Mouse (Mus musculus) gastrocnemius, postnatal 25 days (tissue): ENCODE results near the gene Cox15. TPM values are rescaled to one million over a fixed set of nuclear protein-coding genes. Genes with fewer than 3 reads are reported as not detected.

Source experiments
- DNase-seq: peaks from one replicate; pipeline ENCODE4 v3.0.0; 2022
- total RNA-seq, 2 experiments: library from RNA; stranded (reverse); gene quantifications; 1 replicate in 1 of 2; 2 replicates in 1 of 2; pipeline ENCODE4 v1.2.3; 2021

Cox15 gene
- total RNA-seq, 2 experiments from 2014 or later: 17.5 to 19.5 TPM

DNA sequence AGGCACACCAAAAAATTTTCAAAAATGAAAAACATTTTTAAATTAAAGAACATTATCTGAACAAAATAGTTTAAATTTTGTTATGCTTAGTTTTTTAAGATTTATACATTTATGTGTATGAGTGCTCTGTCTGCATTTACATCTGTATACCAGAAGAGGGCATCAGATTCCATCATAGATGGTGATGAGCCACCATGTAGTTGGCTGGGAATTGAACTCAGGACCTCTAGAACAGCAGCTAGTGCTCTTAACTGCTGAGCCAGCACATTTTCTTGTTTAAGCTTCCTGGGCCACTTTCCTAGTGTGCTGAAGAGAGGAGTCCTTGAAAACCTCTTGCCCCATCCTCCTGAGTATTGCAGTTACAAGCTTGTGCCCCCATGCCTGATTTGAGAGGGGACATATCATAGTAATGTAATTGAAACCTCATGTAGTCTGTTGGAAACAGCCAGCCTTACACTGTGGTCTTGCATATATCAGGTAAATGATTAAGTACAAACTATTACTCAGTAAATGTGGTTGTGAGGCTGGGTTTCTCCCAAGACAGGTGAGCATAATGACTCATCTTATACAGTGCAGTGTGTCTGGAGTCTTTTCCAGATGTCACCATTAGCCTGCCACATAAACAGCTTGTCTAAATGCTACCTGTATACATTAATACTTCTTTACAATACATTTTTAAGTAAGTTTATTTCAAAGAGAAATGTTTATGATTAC, 8.9 kb upstream of the Cox15 start:
- no peak for DNase-seq

DNA sequence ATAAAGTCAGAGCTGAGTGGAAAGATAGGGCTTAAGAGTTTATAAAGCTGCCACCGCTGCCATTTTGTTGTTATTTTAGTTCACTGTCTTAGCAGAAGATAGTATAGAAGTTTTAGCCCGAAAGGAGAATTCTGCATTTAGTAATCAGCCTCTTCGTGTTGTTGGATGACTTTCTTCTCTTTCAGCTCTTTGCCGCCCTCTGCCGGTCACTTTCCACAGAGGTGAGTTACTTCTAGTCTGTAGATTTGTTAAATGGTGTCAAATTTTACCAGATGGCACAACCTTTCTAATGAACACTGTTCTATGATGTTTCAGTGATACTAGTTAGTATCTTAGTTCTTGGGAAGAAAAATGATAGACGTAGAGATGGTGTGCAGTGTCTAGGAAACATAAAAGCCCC, 7.7 kb upstream of the Cox15 start:
- peak; percentile 30 for DNase-seq

DNA sequence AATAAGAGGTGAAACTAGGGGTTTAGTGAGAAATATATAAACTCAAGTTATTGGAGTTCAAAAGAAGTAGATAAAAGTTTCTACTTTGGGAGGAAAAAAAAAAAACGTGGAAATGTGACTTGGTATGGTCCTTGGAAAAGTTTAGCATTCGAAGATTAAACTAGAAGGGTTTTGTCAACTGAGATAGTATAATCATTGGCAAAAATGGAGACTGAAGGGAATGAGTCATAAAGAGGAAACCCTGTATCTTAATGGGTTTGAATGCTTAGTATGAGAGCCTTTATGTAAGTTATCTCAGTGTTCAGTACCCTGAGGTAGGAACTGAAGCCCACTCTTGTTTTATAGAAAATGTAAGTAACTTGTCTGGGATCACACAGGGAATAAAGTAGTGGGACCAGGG, 2.1 kb upstream of the Cox15 start:
- DNase-seq: no peak

DNA sequence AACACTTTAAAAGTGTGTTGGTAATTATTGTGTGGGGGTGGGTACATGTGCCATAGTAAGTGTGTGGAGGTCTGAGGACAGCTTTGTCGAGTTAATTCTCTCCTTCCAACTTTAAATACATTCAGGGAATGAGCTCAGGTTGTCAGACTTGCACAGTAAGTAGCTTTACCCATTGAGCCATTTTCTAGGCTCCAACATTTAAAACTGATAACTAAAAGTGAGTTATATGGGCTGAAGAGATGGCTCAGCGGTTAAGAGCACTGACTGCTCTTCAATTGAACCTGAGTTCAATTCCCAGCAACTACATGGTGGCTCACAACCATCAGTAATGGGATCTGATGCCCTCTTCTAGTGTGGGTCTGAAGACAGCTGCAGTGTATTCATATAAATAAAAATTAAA, 1.4 kb upstream of the Cox15 start:
- DNase-seq: no peak

DNA sequence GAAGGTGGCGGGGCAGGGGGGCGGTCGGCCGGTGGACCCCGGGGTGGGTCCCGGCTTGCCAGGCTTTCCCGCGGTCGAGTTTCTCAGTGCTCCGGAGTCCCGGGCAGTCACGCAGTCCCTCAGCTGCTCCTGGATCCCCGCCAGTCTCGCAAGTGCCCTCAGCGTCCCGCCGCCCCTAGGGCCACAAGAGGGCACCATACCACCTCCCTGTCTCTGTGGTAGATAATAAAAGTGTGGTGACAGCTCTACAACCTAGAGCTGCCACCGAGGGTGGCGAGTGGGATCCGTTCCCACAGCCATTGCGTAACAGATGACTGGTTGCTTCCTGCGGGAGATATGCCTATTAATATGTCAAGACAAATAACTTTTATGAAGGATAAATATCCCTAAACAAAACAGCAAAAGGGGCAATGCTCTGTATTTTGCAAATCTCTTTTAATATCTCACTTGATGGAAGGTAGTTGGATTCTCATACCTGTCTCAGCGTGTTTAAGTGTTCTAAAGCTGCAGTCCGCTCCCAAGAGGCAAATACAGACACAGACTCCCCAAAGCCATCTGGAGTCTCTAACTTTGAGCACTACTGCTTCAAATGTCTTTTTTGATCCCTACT, 531 bp upstream of the Cox15 start:
- peak; percentile 89 for DNase-seq

DNA sequence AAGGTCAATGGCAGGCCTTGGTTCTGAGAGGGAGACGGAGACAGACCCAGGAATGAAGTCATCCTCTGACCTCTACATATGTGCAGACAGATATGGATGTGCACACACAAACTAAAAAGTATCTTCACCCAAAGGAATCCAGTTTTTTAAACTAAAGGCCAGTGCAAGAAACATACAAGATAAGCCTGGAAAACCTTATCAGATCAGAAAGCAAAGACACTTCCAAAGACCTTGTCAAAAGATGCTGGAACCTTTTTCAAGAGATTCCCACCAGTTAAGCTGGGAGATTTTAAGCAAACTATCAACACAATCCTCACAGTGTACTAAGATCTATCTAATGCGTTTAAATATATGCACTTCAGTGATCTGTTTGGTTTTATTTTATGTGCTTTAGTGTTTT, 2.8 kb downstream of the Cox15 start:
- no peak for DNase-seq

DNA sequence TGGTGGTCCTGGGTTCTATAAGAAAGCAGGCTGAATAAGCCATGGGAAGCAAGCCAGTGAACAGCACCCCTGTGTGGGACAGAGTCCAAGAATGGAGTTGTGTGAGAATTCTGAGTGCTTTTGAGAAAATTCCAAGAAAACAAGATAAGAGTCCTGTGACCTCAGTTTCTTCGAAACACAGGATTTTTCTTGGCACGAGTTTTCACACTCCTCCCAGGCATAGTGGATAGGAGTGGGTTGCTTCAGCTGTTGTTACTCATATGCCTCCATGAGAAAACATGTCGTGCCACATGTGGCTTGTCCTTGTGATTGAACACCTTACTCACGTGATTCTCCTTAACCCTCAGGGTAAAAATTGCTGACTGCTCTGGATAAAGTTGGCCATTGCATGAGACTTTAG, 4.9 kb downstream of the Cox15 start:
- DNase-seq: no peak

DNA sequence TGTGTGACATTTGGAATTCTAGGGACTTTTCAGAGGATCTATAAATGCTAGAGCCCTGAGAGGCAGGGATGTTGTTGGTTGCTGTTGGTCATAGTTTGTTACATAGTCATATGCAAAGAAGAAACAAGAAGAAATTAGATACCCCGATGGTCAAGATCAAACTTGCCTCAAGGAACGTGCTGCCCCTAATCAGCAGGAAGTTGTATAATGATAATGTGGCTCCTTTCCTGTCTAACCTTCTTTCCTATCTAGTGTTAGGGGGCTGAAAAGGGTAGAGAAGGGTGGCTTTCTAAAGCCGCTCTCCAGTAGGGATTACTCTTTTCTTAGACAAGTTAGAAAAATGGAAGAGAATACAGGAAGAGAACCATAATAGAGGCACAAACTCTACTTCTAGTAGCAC, 7.1 kb downstream of the Cox15 start:
- no peak for DNase-seq

DNA sequence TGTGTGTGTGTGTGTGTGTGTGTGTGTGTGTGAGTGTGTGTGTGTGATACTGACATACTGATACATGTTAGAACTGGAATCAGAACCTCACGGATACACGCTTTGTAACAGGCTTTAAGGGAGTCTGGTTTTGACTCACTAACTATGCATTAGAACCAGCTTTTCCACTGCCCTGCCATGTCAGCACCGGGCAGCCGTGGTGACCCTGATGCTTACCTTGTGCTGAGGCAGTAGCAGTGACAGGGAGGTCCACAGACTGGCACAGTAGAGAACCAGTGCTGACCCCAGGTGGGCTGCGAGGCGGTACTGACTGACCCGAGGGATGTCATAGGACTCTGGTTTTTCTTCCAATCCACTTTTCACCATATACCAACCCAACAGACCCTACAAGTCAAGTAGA, 9.4 kb downstream of the Cox15 start:
- DNase-seq: no peak

DNA sequence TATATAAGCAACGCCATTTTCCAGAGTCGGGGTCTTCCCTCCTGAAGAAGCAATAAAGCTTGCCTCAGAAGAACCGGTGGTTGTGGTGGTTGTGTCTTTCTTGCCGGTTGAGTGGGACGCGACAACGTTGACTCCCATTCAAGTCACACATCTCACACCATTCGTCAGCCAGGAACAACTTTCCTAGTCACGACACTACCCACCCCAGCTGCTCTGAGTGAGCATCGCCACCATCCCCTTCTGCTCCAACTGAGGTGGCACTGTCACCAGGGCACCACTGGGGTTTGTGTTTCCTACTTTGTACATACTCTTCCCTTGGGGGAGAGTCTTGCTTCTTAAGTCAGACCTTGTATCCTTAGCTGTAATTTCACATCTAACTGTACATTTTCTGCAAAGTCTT, 14.4 kb downstream of the Cox15 start:
- DNase-seq: no peak

DNA sequence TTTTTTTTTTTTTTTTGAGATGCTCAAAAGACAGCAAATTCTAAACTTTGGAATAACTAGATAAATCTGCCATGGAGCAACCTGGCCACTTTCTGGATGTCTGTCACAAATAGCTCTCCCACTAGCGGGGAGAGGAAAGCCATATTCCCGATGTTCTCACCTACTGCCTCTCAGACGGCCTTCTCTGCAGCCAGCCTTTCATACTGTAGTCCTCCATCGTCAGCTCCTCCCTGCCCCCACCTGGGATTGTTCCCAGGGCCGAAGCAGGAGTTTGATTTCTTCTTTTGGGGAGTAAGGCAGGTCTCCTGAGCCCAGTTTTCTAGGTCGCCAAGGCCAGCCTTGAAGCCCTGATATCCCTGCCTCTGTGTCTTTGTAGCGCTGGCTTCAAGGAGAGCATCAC, 21.6 kb downstream of the Cox15 start:
- DNase-seq: no peak

DNA sequence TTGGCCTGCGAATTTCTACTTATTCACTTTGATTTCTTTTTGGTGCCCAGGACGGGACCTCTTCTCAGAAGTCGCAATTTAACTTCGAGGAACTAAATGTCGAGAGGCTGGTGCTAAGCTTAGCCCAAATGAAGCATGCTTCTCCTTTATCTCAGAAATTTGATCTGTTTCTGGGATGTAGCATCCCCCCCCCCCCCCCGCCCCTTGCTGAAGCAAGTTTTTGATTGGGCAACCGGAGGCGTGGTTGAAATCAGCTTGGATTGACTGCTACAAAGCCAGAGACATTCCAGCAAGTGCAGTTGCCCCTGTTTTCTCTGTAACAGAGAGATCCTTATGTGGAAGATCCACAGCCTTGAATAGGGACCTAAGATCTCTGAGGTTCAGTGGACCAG, 22.8 kb downstream of the Cox15 start:
- DNase-seq: no peak

DNA sequence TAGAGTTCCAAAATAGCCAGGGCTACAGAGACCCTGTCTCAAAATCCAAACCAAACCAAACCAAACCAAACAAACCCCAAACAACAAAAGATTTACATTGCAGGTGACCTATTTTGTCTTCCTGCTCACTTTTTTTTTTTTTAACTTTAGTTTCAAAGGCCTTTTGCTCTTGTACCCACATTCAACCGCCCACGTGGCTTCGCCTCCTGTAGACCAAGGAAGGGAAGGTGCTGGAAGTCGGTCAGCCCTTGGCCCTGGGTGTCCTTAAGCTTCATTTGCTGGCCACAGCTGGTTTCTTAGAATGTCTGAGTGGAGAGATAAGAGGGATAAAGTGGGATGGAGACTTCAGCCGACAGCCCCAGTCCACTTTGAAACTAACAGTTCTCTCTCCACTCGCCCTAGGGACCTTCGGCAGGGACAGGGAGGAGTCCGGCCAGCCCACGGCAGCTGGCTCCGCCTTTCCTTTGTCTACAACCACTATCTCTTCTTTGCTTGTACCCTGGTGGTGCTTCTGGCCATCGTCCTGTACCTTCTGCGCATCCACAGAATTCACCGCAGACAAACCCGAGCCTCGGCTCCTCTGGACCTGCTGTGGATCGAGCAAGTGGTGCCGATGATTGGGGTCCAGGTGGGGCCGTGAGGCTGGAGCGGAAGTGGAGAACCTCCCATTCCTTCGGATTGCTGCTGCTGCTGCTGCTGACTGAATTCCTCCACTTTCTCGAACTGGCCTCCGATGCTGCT, 23.3 kb downstream of the Cox15 start:
- no peak for DNase-seq

DNA sequence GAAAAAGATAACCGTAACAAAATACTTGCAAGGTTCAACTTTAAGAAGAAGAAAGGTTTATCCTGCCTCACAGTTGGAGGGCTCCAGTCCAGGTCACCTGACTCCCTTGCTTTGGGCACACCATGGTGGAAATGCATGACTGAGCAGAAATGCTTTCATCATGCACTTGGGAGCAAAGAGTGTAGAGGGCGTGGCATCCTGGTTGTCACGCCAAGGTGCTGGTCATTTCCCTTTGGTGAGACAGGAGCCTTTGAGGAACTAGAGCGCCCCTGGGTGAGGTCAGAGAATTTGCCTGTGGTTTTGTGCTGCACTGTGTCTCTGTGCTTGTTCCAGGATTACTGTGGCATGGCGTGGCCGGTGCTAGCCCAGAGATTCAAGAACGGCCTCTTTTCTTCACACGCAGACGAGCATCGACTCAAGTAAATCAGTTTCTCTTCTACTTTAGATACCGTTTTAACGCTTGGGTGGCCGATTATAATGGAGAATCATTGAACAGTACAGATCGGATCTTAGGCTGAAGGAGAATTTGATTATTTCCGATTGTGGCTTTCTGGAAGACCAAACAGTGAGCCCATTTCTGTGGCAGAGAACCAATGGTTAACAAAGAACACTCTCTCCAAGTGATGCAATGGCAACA, 26.2 kb downstream of the Cox15 start:
- DNase-seq: no peak

DNA sequence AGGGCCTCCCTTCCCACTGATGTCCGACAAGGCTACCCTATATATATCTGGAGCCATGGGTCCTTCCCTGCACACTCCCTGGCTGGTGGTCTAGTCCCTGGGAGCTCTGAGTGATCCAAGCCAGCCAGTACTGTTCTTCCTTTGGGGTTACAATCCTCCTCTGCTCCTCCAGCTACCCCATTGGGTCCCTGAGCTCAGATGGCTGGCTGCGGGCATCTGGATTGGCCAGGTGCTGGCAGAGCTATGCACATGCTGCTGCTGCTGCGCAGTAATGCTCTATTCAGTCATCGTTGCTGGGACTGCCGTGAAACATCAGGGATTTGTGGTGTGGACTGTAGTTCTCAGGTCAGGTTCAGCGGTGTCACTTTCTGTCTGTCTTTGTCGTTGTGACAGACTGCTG, 28.0 kb downstream of the Cox15 start:
- no peak for DNase-seq

DNA sequence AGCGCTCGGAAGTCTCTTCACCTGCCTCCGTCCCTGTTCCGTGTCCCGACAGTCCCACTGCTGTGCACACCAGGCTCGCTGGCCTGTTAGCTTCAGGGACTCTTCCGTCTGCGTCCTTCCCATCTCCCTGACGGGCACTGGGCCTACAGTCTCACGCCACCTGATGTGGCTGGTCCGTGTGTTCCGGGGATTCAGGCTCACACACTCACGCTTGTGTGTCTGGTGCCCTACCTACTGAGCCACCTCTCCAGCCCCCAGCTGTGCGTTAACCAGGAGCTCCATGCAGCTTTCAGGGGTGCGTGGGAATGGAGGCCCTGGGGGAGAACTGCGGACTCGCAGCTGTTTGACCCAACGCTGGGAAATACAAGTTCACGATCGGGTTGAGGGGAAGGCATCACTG, 28.6 kb downstream of the Cox15 start:
- no peak for DNase-seq

DNA sequence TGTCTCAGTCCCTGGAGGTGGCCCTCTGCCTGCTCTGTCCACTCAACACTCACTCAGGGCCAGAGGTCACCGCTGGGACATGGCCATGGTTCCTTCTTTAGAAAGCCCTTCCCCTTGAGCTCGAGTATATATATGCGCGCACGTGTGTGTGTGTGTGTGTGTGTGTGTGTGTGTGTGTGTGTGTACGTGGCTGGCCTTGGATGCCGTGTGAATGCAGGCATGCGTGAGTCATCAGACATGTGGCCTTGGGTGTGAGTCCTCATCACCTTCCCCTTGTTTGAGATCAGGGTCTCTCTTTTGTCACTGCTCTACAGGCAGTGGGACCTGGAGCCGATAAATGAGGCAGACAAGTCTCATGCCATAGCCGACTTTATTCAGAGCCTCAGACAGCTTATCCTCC, 29.3 kb downstream of the Cox15 start:
- no peak for DNase-seq

DNA sequence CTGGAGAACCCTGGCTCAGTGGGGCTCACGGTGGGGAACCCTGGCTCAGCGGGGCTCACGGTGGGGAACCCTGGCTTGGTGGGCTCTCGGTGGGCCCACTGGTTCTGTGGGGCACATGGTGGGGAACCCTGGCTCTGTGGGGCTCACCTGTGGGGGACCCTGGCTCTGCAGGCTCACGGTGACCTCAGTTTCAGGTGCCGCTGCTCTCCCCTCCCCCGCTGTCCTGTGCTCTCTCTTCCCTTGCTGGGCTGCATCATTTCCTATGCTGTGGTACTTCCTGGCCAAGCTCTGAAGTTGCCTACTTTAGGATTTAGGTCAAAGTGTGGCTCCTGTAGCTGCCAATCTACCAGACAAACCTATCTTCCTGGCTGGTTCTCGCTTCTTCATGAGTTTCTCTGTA, 29.9 kb downstream of the Cox15 start:
- no peak for DNase-seq

DNA sequence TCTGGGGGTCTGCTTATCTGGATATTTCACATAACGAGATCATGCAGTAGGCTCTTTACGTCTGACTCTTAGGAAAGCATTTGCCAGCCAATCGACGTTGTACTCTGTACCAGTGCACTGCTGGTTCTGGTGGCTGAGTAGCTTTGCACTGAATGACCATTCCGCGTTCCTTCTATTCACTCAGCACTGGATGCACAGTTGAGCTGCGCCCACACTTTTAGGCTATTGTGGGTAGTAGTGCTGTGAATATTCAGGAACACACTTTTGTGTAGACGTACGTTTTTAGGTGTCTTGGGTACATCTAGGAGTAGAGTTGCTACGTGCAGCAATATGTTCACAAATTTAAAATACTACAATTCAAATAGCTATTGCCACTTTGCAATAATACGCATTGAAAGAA, 32.7 kb downstream of the Cox15 start:
- DNase-seq: no peak

DNA sequence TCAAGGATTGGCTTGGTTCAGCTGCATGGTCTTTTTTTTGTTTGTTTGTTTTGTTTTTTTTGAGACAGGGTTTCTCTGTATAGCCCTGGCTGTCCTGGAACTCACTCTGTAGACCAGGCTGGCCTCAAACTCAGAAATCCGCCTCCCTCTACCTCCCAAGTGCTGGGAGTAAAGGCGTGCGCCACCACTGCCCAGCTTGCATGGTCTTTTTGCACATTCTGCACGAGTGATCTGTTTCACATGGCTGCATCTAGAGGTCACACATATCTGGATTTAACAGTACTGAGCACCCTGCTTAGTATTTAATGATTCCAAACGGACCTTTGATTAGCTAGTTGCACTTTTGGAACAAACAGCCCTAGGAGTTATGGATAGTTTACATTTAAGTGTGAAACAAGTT, 40.8 kb downstream of the Cox15 start:
- no peak for DNase-seq

DNA sequence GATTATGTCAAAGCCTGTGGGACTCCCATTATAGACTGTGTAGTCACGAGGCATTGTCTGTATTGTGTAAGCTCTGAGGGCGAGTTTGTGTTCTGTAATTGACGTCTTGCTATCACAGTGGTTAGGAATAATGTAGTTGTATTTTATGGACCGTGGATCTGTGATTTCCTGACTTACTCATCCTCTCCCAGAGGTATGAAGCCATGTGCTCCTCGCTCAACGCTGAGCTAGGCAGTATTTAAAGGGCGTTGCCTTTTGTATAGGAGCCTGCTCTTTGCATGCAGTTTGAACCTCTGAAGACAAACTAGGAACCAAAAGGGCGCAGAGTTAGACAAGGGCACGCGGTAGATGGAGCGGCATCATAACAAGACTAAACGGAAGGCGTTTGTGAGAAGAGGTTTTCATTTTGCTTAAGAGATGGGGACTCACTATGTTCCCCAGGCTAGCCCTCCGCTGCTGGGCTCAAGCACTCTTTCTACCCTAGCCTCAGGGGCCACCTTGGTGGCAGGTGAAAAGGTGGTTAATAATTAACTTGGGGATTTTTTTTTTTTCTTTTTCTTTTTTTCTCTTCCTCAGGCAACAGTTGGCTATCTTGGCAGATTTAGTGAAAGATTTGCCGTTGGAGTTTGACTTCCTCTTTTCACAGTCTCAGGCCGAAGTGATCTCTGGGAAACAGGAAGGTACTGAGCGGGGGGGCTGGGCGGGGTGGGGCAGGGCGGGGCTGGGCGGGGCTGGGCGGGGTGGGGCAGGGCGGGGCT, 41.5 kb downstream of the Cox15 start:
- DNase-seq: no peak

DNA sequence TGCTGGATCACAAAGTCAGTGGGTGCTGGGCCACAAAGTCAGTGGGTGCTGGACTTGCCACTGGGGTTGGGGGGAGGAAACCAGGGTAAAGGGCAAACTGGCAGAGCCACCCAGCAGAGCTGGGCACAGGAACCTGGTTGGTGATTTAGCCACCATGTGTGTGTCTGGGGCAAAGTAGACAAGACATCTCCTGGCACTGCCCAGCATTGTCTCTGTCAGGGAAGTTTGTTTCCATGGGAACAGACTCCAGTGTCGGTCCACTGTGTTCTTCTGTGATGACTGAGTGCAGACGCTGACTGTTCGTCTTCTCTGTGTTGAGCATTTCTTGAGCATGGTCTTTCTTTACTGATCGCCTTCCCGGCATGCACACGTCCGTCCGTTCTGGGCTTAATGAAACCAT, 43.5 kb downstream of the Cox15 start:
- DNase-seq: no peak

DNA sequence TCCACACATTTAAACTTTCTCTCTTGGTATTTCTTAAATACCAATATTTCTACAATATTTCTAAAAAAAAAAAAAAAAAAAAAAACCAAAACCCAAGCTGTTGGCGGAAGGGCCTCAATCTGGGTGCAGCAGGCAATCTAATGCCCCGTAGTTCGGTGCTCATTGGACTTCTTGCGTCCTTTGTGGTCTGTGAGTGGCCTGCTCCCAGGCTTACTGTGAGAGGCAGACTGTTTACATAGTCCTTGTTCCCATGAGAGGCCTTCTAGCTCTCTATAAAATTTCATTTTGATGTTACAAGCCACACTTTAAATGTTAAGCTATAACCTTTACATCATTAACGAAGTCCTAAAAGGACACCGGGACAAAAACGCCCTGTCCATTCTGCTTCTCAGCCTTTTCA, 44.6 kb downstream of the Cox15 start:
- DNase-seq: no peak
